In genomic region chr14:79768996-79769395, GRCm38 (mm10) we compare ENCODE assay signal across 7 mouse cellular contexts. TPM values are rescaled to one million over a fixed set of nuclear protein-coding genes. Genes with fewer than 3 reads are reported as not detected.
DNase-seq lines count a peak whose midpoint lies in the region; ATAC-seq and TF ChIP-seq lines count a peak whose summit lies in the region.

No protein-coding gene starts in this region.

- H3K4me3 ChIP-seq in liver, postnatal 0 days (ENCODE audit: low read depth, low read length), result no peak overlapping the region
- H3K4me3 ChIP-seq in liver, embryonic 11.5 days (ENCODE audit: low read depth, low read length), result no peak overlapping the region
- H3K4me3 ChIP-seq in forebrain, embryonic 16.5 days (replicated peaks; ENCODE audit: low read length), result peak overlapping the region; percentile 76

- WGBS in liver, postnatal 0 days (ENCODE audit: insufficient replicate concordance), result 6% methylated on average over 30 of the region's 30 CpGs
- WGBS in liver, embryonic 11.5 days, result 10% methylated on average over 30 of the region's 30 CpGs
- WGBS in forebrain, embryonic 16.5 days, result 5% methylated on average over 30 of the region's 30 CpGs

- no peak for TF ChIP-seq EP300 in liver, postnatal 0 days (IDR thresholded peaks at IDR 0.05; ENCODE audit: low read depth)

- H3K9me3 ChIP-seq in liver, postnatal 0 days (ENCODE audit: low read length), result no peaks in the 10 kb centered on the region
- no peaks in the 10 kb centered on the region for H3K9me3 ChIP-seq in liver, embryonic 11.5 days (ENCODE audit: control insufficient read depth, low read length)
- no peaks in the 10 kb centered on the region for H3K9me3 ChIP-seq in forebrain, embryonic 16.5 days (ENCODE audit: control insufficient read depth, low read length)

- H3K27me3 ChIP-seq in liver, postnatal 0 days (ENCODE audit: insufficient read depth, low read length), result peaks cover 80% of the 10 kb centered on the region
- peaks cover 73% of the 10 kb centered on the region for H3K27me3 ChIP-seq in liver, embryonic 11.5 days (replicated peaks; ENCODE audit: control insufficient read depth, insufficient read depth, low read length)
- H3K27me3 ChIP-seq in forebrain, embryonic 16.5 days (replicated peaks; ENCODE audit: control insufficient read depth, insufficient read depth, low read length), result 0 out of 2 replicates have a peak, but pooled peaks cover 3% of the 10 kb centered on the region

- ATAC-seq in liver, postnatal 0 days, result no peak
- ATAC-seq in liver, embryonic 11.5 days (replicated peaks; ENCODE audit: low FRiP score), result no peak
- no peak for ATAC-seq in forebrain, embryonic 16.5 days

- H3K27ac ChIP-seq in liver, postnatal 0 days (ENCODE audit: low read depth), result no peak overlapping the region
- no peak overlapping the region for H3K27ac ChIP-seq in liver, embryonic 11.5 days (ENCODE audit: low read depth, low read length)
- no peak overlapping the region; the same call in 1 of the 2 replicates for H3K27ac ChIP-seq in forebrain, embryonic 16.5 days (ENCODE audit: low read length)

- no peaks in the 10 kb centered on the region for H3K36me3 ChIP-seq in liver, postnatal 0 days (replicated peaks; ENCODE audit: insufficient read depth, low read length)
- H3K36me3 ChIP-seq in liver, embryonic 11.5 days (ENCODE audit: control insufficient read depth, insufficient read depth, low read length), result no peaks in the 10 kb centered on the region
- no peaks in the 10 kb centered on the region; the same call in 1 of the 2 replicates for H3K36me3 ChIP-seq in forebrain, embryonic 16.5 days (ENCODE audit: control insufficient read depth, insufficient read depth)

- peak; percentile 16 for DNase-seq in liver, postnatal 0 days
- no peak for DNase-seq in liver, embryonic 11.5 days (ENCODE audit: low spot score)
- DNase-seq in cerebellum, postnatal 4 days (ENCODE audit: low spot score in 2 of 2), result peak; percentile 26 to 49
- DNase-seq in layer of hippocampus, postnatal 10 days (ENCODE audit: low spot score in 2 of 2), result peak; percentile 62 to 72
- DNase-seq in retina, postnatal 1 day, result peak; percentile 62
- DNase-seq in urinary bladder, adult 2 months (ENCODE audit: low spot score), result no peak

- no peak overlapping the region for H3K9ac ChIP-seq in liver, postnatal 0 days (replicated peaks)
- H3K9ac ChIP-seq in liver, embryonic 11.5 days (ENCODE audit: low read depth, low read length), result no peak overlapping the region
- peak overlapping the region; percentile 83 for H3K9ac ChIP-seq in forebrain, embryonic 16.5 days (replicated peaks; ENCODE audit: low read depth, low read length)

- TF ChIP-seq CTCF in liver, postnatal 0 days (IDR thresholded peaks at IDR 0.05; ENCODE audit: low read depth), result no peak

- H3K4me2 ChIP-seq in liver, postnatal 0 days (ENCODE audit: low read depth, low read length), result no peak overlapping the region
- no peak overlapping the region for H3K4me2 ChIP-seq in liver, embryonic 11.5 days
- peak overlapping the region; percentile 70 for H3K4me2 ChIP-seq in forebrain, embryonic 16.5 days (ENCODE audit: low read length)

- 0 out of 2 replicates have a peak, but pooled peaks cover 3% of the 10 kb centered on the region for H3K4me1 ChIP-seq in liver, postnatal 0 days (ENCODE audit: insufficient read depth)
- 0 out of 2 replicates have a peak, but pooled peaks cover 2% of the 10 kb centered on the region for H3K4me1 ChIP-seq in liver, embryonic 11.5 days (replicated peaks; ENCODE audit: control insufficient read depth, insufficient read depth, low read length)
- H3K4me1 ChIP-seq in forebrain, embryonic 16.5 days (replicated peaks; ENCODE audit: control insufficient read depth, insufficient read depth, low read length), result peaks cover 58% of the 10 kb centered on the region

RNA-seq across cellular contexts. Expression of gene Pcdh8, which starts 2.1 kb away (rescaled TPM):
- polyA plus RNA-seq in liver, postnatal 0 days (2015; fragmentation: Nextera tagmentation; extraction: Ambion mirVana), result not detected in 2 replicates
- 0.12 and 0.21 TPM in 2 replicates for polyA plus RNA-seq in liver, embryonic 11.5 days (2014; fragmentation: Nextera tagmentation; extraction: Ambion mirVana)
- 50.5 and 56.6 TPM in 2 replicates for polyA plus RNA-seq in forebrain, embryonic 16.5 days (2015; fragmentation: Nextera tagmentation; extraction: Ambion mirVana)
- 10 to 100 TPM; 74.9 to 78.2 TPM for total RNA-seq in layer of hippocampus, postnatal 10 days (2021)
- 0.07 and 0.12 TPM in 2 replicates for polyA plus RNA-seq in urinary bladder, adult 2 months (2012; rRNA removed)

Comparison
In these comparisons a context has a peak if more than half of its experiments do, and no peak if none do; other contexts are left out.
1. DNase-seq: peak in liver, postnatal 0 days (single experiment), cerebellum, postnatal 4 days (2 of 2), layer of hippocampus, postnatal 10 days (2 of 2) and retina, postnatal 1 day (single experiment); none in liver, embryonic 11.5 days (single experiment) and urinary bladder, adult 2 months (single experiment).
2. RNA of gene Pcdh8, which starts 2.1 kb away (polyA plus RNA-seq): 50.5 to 56.6 TPM in forebrain, embryonic 16.5 days; 0.12 to 0.21 TPM in liver, embryonic 11.5 days, 0.07 to 0.12 TPM in urinary bladder, adult 2 months and not detected in liver, postnatal 0 days; every median in the first group is over 10 times any median in the second.